Mouse (Mus musculus): ENCODE results near the gene Igfn1.

GRCm38 (mm10) chr1:135946247-135946646, 59.9 kb downstream of the Igfn1 start:
- TF ChIP-seq CTCF (IDR thresholded peaks at IDR 0.05): no peak
- TF ChIP-seq POLR2A (IDR thresholded peaks at IDR 0.05; ENCODE audit: insufficient read depth, low read depth, low read length): no peak
